Mouse (Mus musculus): ENCODE results near the gene Ces2f.
A peak's percentile ranks its signal among the peaks of the same experiment; 100 is the strongest.

Ces2f gene

DNA sequence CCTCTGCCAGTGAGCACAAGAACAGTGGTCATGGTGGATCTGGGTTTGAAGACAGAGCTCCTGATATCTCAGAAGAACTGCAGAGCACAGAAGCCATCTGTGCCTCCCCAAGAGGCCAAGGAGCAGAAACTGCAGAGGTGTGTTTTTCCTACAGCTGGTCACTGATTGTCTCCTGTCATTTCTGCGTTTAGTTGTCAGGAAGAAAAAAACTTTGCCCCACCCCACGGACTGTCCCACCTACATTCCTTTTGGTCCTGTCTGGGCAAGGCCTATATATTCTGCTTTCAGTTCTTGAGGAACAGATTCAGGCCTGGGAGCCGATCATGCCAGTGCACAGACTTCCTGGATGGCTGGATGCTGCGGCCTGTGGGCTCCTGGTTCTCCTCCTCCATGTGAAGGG lies at the start of gene Ces2f:
Ces2f (plus strand) TSS at position 301 of the 400 bp plus-strand sequence.
- TF ChIP-seq GATA4 (IDR thresholded peaks at IDR 0.05; ENCODE audit: insufficient replicate concordance, low read length): no peak

DNA sequence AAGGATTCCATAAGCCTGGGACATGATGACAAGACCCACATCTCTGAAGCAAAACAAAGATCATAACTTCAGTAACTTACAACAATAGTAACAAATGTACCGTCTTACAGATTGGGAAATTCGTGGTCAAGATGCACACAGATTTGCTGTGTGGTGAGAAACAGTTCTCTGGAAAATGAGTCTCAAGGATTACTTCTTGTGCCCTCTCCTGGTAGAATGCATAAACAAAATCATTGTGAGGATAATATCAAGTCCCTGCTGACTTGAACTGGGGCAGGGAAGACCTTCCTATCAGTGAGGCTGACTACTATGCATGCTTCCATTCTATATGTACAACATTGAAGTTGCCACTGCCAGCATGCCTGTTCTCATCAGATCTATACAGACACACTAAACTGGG lies 45.4 kb upstream of the Ces2f start:
- no peak for TF ChIP-seq GATA4 (IDR thresholded peaks at IDR 0.05; ENCODE audit: insufficient replicate concordance, low read length)

DNA sequence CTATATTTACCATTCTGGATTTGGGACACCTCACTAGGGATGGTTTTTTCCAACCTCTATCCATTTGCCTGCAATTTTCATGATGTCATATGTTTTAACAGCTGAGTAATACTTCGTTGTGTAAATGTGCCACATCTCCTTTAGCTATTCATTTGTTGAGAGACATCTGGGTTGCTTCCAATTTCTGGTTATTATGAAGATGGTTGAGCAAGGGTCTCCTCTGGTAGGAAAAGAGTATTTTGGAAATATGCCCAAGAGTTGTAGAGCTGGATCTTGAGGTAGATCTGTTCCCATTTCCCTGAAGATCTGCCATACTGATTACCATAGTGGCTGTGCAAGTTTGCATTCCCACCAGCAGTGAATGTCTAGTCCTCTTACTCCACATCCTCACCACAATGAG lies 40.0 kb upstream of the Ces2f start:
- no peak for TF ChIP-seq GATA4 (IDR thresholded peaks at IDR 0.05; ENCODE audit: insufficient replicate concordance, low read length)

DNA sequence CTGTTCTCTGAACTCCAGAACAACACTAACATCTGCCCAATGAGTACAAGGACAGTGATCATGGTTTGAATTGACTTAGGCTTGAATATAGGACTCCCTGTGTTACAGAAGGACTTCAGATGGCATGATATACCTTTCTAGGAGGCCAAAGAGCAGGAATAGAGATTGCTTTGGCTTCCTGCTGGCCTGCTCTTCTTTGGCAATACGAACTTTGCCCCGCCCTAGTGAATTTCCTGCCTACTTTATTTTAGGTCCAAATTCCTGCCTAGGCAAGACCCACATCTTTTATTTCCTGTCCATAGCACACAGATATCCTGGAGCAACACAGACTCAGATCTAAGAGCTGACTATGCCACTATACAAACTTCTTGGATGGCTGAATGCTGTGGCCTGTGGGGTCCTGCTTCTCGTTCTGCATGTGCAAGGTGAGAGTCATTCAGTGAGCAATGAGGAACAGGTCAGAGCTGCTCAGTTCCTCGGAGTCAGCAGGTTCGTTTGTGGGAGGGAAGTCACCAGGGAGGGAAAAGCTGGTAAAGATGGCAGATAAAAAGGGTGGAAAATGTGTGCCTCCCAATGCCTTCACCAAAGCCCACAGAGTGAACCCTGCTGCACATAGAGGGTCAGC lies 21.1 kb upstream of the Ces2f start, which contains the start of gene Ces2e:
Ces2e (plus strand) TSS at position 289 of the 625 bp plus-strand sequence.
- TF ChIP-seq GATA4 (IDR thresholded peaks at IDR 0.05; ENCODE audit: insufficient replicate concordance, low read length): peak; percentile 70; the same call in 1 of the 2 replicates

DNA sequence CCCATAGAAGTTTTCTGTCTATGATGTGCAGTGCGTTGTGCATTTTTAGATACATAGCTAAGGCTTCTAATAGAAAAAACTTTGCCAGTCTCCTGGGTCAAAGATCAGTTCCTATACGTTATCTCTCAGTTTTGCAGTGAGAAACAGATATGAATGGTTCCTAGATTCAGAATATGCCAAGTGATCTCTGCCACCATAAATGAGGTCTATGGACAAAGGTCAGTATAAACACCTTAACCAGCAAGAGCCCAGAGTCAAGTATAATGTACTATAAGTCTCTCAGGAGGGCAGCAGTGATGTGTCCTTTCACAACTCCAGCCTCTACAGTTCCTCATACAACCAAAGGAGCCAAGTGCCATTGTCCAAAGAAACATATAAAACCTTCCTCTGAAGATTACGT lies 19.9 kb upstream of the Ces2f start:
- TF ChIP-seq GATA4 (IDR thresholded peaks at IDR 0.05; ENCODE audit: insufficient replicate concordance, low read length): no peak

DNA sequence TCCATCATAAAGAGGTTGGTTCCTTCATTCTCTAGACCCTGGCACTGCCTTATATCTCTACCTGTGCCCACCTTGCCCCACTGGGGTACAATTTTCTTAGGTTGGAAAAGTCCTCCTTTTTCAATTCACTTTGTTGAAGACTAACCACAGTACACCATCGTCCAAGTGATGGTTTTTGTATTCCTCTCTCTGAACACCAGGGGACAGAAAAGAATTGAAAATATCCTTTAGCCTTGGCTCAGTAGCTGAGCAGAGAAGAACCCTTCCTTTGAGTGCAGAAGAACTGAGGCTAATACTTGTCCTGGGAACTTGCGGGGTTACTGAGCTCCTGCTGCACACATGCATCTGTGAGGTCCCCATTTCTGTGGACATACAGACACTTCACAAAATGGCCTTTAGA lies 2.5 kb upstream of the Ces2f start:
- no peak for TF ChIP-seq GATA4 (IDR thresholded peaks at IDR 0.05; ENCODE audit: insufficient replicate concordance, low read length)

DNA sequence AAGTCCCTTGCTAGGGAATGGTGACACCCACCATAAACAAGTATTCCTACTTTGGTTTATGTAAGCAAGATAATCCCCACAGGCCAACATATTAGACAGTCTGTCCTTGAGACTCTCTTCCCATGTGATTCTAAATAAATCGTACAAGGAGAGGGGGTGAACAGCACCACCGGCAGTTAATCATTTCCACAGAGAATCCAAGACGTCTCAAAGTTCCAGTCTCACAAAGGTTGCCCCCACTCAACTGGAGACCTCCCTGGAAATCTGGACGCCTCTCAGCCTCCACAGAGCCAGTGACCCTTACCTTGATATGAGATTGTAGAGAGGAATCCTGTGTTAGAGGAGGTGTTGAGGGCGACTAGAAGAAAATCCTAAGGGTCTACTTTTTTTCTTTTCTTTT lies 1.9 kb downstream of the Ces2f start:
- no peak for TF ChIP-seq GATA4 (IDR thresholded peaks at IDR 0.05; ENCODE audit: insufficient replicate concordance, low read length)

DNA sequence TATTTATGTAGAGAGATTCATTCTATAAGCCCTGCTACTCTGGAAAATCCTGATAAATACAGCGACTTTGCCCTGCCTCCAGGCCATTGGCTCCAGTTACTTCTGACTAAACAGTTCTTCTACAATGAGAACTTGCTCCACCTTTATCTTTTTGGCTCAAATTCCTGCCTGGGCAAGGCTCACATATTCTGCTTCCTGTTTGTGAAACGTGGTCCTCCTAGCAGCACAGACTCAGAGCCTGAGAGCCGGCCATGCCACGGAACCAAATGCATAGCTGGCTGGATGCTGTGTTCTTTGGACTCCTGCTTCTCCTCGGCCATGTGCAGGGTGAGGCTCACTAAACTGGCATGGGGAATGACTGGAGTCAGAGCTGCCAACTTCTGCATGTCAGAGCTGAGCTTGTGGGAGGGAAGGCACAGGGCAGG lies 14.4 kb downstream of the Ces2f start, which contains the start of gene Ces2g:
Ces2g (plus strand) TSS at position 182 of the 425 bp plus-strand sequence.
- peak; percentile 68; the same call in 1 of the 2 replicates for TF ChIP-seq GATA4 (IDR thresholded peaks at IDR 0.05; ENCODE audit: insufficient replicate concordance, low read length)

DNA sequence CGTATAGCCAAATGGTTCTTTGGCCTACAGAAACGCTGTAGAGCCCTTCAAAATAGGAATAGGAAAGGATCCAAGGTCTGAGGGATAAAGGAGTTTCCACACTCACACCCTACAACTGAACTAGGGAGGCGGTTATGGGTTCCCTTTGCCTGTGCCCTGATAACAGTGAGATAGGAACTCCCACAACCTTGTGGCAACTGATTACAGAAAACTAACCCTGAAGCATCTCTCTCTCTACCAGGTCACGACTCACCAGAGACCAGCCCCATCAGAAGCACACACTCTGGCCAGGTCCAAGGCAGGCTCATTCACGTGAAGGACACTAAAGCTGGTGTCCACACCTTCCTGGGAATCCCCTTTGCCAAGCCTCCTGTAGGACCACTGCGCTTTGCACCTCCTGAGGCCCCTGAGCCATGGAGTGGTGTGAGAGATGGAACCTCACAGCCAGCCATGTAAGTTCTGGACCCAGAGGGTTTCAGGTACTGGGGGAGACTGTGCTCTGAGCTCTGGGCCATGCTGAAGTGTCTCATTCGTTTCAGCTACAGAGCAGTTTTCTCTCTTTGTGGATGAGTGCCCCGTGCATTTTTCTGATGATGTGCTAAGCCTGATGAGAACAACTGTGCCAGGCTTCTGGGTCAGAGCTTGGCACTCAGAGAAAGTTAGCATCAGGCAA lies 15.2 kb downstream of the Ces2f start:
- TF ChIP-seq GATA4 (IDR thresholded peaks at IDR 0.05; ENCODE audit: insufficient replicate concordance, low read length): no peak

DNA sequence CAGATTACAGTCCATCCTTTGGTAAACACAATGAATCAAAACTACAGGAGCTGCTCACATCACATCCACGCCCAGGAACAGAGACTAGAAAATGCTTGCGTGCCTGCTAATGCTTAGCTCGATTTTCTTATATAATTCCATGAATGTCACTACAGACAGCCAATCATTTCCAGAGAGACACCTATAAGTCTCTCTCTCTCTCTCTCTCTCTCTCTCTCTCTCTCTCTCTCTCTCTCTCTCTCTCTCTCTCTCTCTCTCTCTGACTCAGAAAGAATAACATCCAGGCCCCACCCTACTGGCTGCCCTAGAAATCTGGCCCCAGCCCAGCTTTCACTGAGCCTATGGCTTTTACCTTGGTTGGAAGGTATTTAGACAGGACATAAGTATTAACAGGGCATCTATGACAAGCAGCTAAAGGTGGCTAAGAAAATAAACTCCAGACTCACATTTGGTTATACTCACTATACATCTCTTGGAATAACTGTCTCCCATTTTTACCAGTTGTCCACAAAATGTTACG lies 16.3 kb downstream of the Ces2f start:
- no peak for TF ChIP-seq GATA4 (IDR thresholded peaks at IDR 0.05; ENCODE audit: insufficient replicate concordance, low read length)

DNA sequence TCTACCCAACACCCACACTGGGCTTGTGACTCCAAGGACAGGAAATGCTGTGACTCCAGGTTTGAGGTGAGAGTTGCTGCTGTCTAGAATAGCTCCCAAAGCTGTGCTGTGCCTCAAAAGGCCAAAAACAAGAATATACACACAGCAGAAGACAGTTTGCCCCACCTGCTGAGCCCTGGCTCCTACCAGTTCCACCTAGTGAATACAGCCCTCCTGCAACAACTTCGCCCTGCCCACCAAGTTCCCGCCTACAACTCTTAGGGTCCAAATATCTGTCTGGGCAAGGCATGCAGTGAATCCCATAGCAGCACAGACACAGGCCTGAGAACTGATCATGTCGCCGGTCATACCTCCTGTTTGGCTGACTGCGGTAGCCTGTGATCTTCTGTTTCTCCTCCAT lies 37.0 kb downstream of the Ces2f start:
- no peak for TF ChIP-seq GATA4 (IDR thresholded peaks at IDR 0.05; ENCODE audit: insufficient replicate concordance, low read length)

DNA sequence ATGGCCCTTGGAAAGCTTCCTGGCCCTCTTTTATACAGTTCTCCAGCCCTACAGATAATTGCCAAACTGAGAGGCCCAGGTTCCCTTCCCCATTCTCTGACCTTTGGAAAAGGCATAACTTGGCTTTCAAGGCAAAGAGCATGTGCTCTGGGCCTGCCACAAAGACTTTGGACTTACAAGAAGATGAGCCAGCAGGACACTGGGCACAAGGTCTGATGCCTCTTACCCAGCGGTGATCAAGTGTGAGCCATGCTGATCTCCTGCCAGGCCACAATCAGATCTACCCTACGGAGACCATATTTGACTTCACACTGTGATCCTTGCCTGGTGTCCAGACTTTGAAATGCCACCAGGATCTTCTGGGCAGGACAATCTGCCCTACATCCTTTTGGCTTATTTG lies 37.8 kb downstream of the Ces2f start:
- peak; percentile 44; the same call in 1 of the 2 replicates for TF ChIP-seq GATA4 (IDR thresholded peaks at IDR 0.05; ENCODE audit: insufficient replicate concordance, low read length)

DNA sequence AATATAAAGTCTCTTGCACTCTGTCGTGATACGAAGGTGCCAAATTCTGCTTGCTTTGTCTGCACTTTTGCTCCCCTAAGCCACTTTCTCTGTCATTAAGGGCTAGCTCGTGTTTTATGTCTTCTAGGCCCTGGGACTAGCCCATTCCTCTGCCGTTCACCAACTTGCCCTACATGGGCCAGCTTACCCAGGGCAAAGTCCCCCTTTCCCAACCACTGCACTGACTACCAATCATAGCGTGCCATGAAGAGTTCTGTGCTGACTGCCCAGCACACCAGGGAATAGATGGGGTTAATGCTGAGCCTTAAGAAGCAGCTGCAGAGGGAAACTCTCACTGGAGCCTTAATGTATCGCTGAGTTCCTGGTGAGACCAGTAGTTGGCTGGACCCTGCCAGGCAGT lies 51.0 kb downstream of the Ces2f start:
- no peak for TF ChIP-seq GATA4 (IDR thresholded peaks at IDR 0.05; ENCODE audit: insufficient replicate concordance, low read length)

DNA sequence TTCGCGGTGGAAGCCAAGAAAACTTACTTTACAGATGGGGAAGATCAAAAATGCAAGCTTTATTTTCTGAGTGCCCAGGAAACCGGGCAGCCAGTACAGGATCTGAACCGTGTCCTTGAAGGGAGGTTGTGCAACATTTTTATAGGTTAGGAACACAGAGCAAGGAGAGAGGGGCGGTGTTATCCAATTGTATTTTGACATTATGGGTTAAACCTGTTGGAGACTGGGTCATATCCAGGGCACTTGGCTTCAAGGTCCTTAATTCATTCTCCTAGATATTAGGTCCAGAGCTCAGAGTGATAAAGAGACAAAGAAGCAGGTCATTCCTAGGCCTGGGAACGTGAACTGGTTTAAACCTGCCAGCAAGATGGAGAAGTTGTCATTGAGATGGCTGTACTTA lies 52.0 kb downstream of the Ces2f start:
- no peak for TF ChIP-seq GATA4 (IDR thresholded peaks at IDR 0.05; ENCODE audit: insufficient replicate concordance, low read length)

DNA sequence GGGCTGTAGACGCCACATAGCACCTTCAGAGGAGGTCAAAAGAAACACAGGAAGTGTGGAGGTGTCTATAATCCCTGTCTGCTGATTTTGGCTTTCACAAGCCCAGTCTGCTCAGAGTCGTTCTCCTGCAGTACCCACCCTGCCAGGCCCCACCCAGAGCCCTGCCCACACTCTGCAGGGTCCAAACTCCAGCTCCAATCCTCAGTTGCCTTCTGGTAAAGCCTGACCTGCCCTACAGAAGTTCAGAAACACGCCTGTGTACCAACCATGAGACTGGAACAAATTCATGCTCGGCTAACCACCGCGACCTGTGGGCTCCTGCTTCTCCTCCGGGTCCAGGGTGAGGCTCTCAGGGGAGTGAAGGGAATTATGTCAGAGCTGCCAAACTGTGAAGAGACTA lies 53.4 kb downstream of the Ces2f start, which contains the start of gene Ces2h:
Ces2h (plus strand) TSS at position 268 of the 400 bp plus-strand sequence.
- no peak for TF ChIP-seq GATA4 (IDR thresholded peaks at IDR 0.05; ENCODE audit: insufficient replicate concordance, low read length)

All from liver, adult (tissue).